Mouse (Mus musculus): Measurements from ENCODE around the gene Bpifb4.

Gene Bpifb4

GRCm38 (mm10) chr2:153937843-153938242 lies at the start of gene Bpifb4:
Bpifb4 (plus strand) TSS chr2:153938212.
- in situ Hi-C loops (cut with MboI; ENCODE audit: low sequenced_read_pairs) = no loop called here

GRCm38 (mm10) chr2:153899111-153899510 lies 38.9 kb upstream of the Bpifb4 start:
- in situ Hi-C loops (cut with MboI; ENCODE audit: low sequenced_read_pairs) = no loop called here

- in situ Hi-C loops (cut with MboI; ENCODE audit: low sequenced_read_pairs) = no loop called here
Observed at GRCm38 (mm10) chr2:153900088-153900487, 37.9 kb upstream of the Bpifb4 start, which contains the start of gene Bpifb6. Bpifb6 (plus strand) TSS chr2:153900388.

- in situ Hi-C loops (cut with MboI; ENCODE audit: low sequenced_read_pairs) = no loop called here
Observed at GRCm38 (mm10) chr2:153902726-153903125, 35.3 kb upstream of the Bpifb4 start.

GRCm38 (mm10) chr2:153906626-153907025 lies 31.4 kb upstream of the Bpifb4 start:
- in situ Hi-C loops (cut with MboI; ENCODE audit: low sequenced_read_pairs) = no loop called here

- in situ Hi-C loops (cut with MboI; ENCODE audit: low sequenced_read_pairs) = no loop called here
Observed at GRCm38 (mm10) chr2:153914151-153914550, 23.9 kb upstream of the Bpifb4 start.

- in situ Hi-C loops (cut with MboI; ENCODE audit: low sequenced_read_pairs) = no loop called here
Observed at GRCm38 (mm10) chr2:153917930-153918329, 20.1 kb upstream of the Bpifb4 start, which contains the start of gene Bpifb3. Bpifb3 (plus strand) TSS chr2:153918230.

GRCm38 (mm10) chr2:153921246-153921645 lies 16.8 kb upstream of the Bpifb4 start:
- in situ Hi-C loops (cut with MboI; ENCODE audit: low sequenced_read_pairs) = no loop called here

- in situ Hi-C loops (cut with MboI; ENCODE audit: low sequenced_read_pairs) = no loop called here
Observed at GRCm38 (mm10) chr2:153929871-153930413, 8.1 kb upstream of the Bpifb4 start.

GRCm38 (mm10) chr2:153931125-153931524 lies 6.9 kb upstream of the Bpifb4 start:
- in situ Hi-C loops (cut with MboI; ENCODE audit: low sequenced_read_pairs) = no loop called here

- in situ Hi-C loops (cut with MboI; ENCODE audit: low sequenced_read_pairs) = no loop called here
Observed at GRCm38 (mm10) chr2:153933311-153933710, 4.7 kb upstream of the Bpifb4 start.

GRCm38 (mm10) chr2:153935348-153935747 lies 2.7 kb upstream of the Bpifb4 start:
- in situ Hi-C loops (cut with MboI; ENCODE audit: low sequenced_read_pairs) = no loop called here

- in situ Hi-C loops (cut with MboI; ENCODE audit: low sequenced_read_pairs) = no loop called here
Observed at GRCm38 (mm10) chr2:153943537-153943936, 5.5 kb downstream of the Bpifb4 start.

GRCm38 (mm10) chr2:153944567-153944966 lies 6.6 kb downstream of the Bpifb4 start:
- in situ Hi-C loops (cut with MboI; ENCODE audit: low sequenced_read_pairs) = no loop called here

GRCm38 (mm10) chr2:153952897-153953296 lies 14.9 kb downstream of the Bpifb4 start:
- in situ Hi-C loops (cut with MboI; ENCODE audit: low sequenced_read_pairs) = no loop called here

- in situ Hi-C loops (cut with MboI; ENCODE audit: low sequenced_read_pairs) = no loop called here
Observed at GRCm38 (mm10) chr2:153953836-153954235, 15.8 kb downstream of the Bpifb4 start.

- in situ Hi-C loops (cut with MboI; ENCODE audit: low sequenced_read_pairs) = no loop called here
Observed at GRCm38 (mm10) chr2:153962821-153963331, 24.9 kb downstream of the Bpifb4 start.

GRCm38 (mm10) chr2:153963334-153963733 lies 25.3 kb downstream of the Bpifb4 start:
- in situ Hi-C loops (cut with MboI; ENCODE audit: low sequenced_read_pairs) = no loop called here

- in situ Hi-C loops (cut with MboI; ENCODE audit: low sequenced_read_pairs) = no loop called here
Observed at GRCm38 (mm10) chr2:153970221-153970620, 32.2 kb downstream of the Bpifb4 start.

GRCm38 (mm10) chr2:153974582-153974981 lies 36.6 kb downstream of the Bpifb4 start, which contains the start of gene Bpifa6:
Bpifa6 (plus strand) TSS chr2:153974945.
- in situ Hi-C loops (cut with MboI; ENCODE audit: low sequenced_read_pairs) = no loop called here

GRCm38 (mm10) chr2:153995770-153996169 lies 57.8 kb downstream of the Bpifb4 start:
- in situ Hi-C loops (cut with MboI; ENCODE audit: low sequenced_read_pairs) = no loop called here

GRCm38 (mm10) chr2:154000501-154000900 lies 62.5 kb downstream of the Bpifb4 start:
- in situ Hi-C loops (cut with MboI; ENCODE audit: low sequenced_read_pairs) = no loop called here

GRCm38 (mm10) chr2:154001056-154001455 lies 63.0 kb downstream of the Bpifb4 start:
- in situ Hi-C loops (cut with MboI; ENCODE audit: low sequenced_read_pairs) = no loop called here
